Mouse (Mus musculus) lung, postnatal 0 days (tissue): ENCODE results near the gene Ube2s.

Experiments
- CTCF ChIP-seq: IDR thresholded peaks from 2 replicates; pipeline ENCODE4 v1.5.1; 2016; ENCODE audit warnings: antibody characterized with exemption, mild to moderate bottlenecking
- EP300 ChIP-seq: IDR thresholded peaks from 2 replicates; pipeline ENCODE4 v1.6.1; 2016; ENCODE audit warnings: antibody characterized with exemption, mild to moderate bottlenecking, control low read depth

- TF ChIP-seq EP300 (peak; percentile 84), CTCF (no peak)
These were observed 4.2 kb upstream of the Ube2s start for GRCm38 (mm10) chr7:4816559-4816958.
